Mouse (Mus musculus) cerebellum, adult 2 months (tissue): ENCODE results near the gene Fbxo42.

ENCODE experiments used
- CTCF ChIP-seq: fragments of 200-500 bp; IDR thresholded peaks from 2 replicates; pipeline ENCODE4 v1.5.1; 2011; ENCODE audit warnings: low read depth, mild to moderate bottlenecking, control low read depth, low read length, moderate library complexity, borderline replicate concordance; ENCODE audit not compliant: insufficient read depth
- POLR2A ChIP-seq: fragments of 200-500 bp; IDR thresholded peaks from 2 replicates; pipeline ENCODE4 v1.6.1; 2011; ENCODE audit warnings: low read length, control low read depth, borderline replicate concordance; ENCODE audit not compliant: insufficient read depth

DNA sequence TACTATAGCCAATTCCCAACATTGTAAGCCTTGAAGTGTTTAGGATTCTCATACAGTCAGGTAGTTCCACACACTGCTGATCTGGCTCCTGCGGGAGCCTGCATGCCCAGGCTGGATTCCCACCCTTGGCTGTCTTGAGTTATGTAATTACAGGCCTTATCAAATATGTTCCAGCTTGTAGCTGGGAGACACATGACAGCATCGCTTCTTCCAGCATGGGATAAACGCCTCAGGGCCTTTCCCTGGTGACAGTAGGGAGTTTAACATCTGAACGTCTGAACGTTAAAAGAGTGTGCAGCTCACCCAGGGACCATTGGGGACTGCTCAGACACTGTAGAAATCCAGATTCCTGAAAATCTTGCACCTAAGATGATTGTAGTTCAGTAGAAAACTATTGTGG is 28.1 kb downstream of the Fbxo42 start:
- TF ChIP-seq CTCF (no peak), POLR2A (no peak)
